Mouse (Mus musculus) right cerebral cortex, adult 2 months (tissue): Measurements from ENCODE around the gene St7.

ENCODE experiments used
- DNase-seq, 2 experiments: peaks; one replicate each; pipeline ENCODE4 v3.0.0; 2021 to 2022; ENCODE audit warnings: low spot score in 2 of 2

St7 gene

GRCm38 (mm10) chr6:17947130-17947831 lies 254.5 kb downstream of the St7 start:
- DNase-seq: no peak

- DNase-seq: no peak
These were observed 256.4 kb downstream of the St7 start for GRCm38 (mm10) chr6:17949103-17949502.

GRCm38 (mm10) chr6:17951779-17952178 lies 259.0 kb downstream of the St7 start:
- no peak for DNase-seq

- no peak for DNase-seq
These were observed 270.7 kb downstream of the St7 start for GRCm38 (mm10) chr6:17963455-17963854.

- DNase-seq: no peak
These were observed 275.9 kb downstream of the St7 start for GRCm38 (mm10) chr6:17968467-17969144.

GRCm38 (mm10) chr6:17969815-17970214 lies 277.1 kb downstream of the St7 start:
- DNase-seq: no peak

GRCm38 (mm10) chr6:17971393-17971792 lies 278.7 kb downstream of the St7 start:
- DNase-seq: no peak

GRCm38 (mm10) chr6:17974416-17974815 lies 281.7 kb downstream of the St7 start:
- DNase-seq: peak in 1 of 2 experiments; percentile 13

GRCm38 (mm10) chr6:17977165-17977564 lies 284.4 kb downstream of the St7 start:
- no peak for DNase-seq

- DNase-seq: peak; percentile 26 to 33
These were observed 285.6 kb downstream of the St7 start for GRCm38 (mm10) chr6:17978324-17978723.

GRCm38 (mm10) chr6:17978881-17979280 lies 286.1 kb downstream of the St7 start:
- DNase-seq: no peak

GRCm38 (mm10) chr6:17979361-17979760 lies 286.6 kb downstream of the St7 start:
- no peak for DNase-seq

- DNase-seq: no peak
These were observed 297.7 kb downstream of the St7 start for GRCm38 (mm10) chr6:17990173-17991028.

GRCm38 (mm10) chr6:17991625-17992024 lies 298.9 kb downstream of the St7 start:
- no peak for DNase-seq
